Mouse (Mus musculus): ENCODE data around the gene 2310034G01Rik.
A peak's percentile ranks its signal among the peaks of the same experiment; 100 is the strongest.

2310034G01Rik gene

GRCm38 (mm10) chr19:46350168-46350932 is at the start of gene 2310034G01Rik:
Gene 2310034G01Rik, minus strand, starts transcription at chr19:46350302.
- no peak for DNase-seq (ENCODE audit: low read depth, low spot score)

- no peak for DNase-seq (ENCODE audit: low read depth, low spot score)
Measured at GRCm38 (mm10) chr19:46399886-46400285, 49.8 kb upstream of the 2310034G01Rik start.

GRCm38 (mm10) chr19:46399372-46399771 is 49.3 kb upstream of the 2310034G01Rik start:
- DNase-seq (ENCODE audit: low read depth, low spot score) = no peak

GRCm38 (mm10) chr19:46398401-46398800 is 48.3 kb upstream of the 2310034G01Rik start:
- DNase-seq (ENCODE audit: low read depth, low spot score) = no peak

- DNase-seq (ENCODE audit: low read depth, low spot score) = no peak
Measured at GRCm38 (mm10) chr19:46397436-46398001, 47.4 kb upstream of the 2310034G01Rik start.

GRCm38 (mm10) chr19:46396686-46397435 is 46.8 kb upstream of the 2310034G01Rik start, which contains the start of gene Sufu:
Gene Sufu, plus strand, starts transcription at chr19:46396896.
- DNase-seq (ENCODE audit: low read depth, low spot score) = peak; percentile 98

- no peak for DNase-seq (ENCODE audit: low read depth, low spot score)
Measured at GRCm38 (mm10) chr19:46396109-46396508, 46.0 kb upstream of the 2310034G01Rik start.

- DNase-seq (ENCODE audit: low read depth, low spot score) = peak; percentile 97
Measured at GRCm38 (mm10) chr19:46395109-46396009, 45.3 kb upstream of the 2310034G01Rik start, which contains the start of gene Actr1a. Gene Actr1a, minus strand, starts transcription at chr19:46395748.

GRCm38 (mm10) chr19:46394712-46395108 is 44.6 kb upstream of the 2310034G01Rik start:
- DNase-seq (ENCODE audit: low read depth, low spot score) = no peak

- no peak for DNase-seq (ENCODE audit: low read depth, low spot score)
Measured at GRCm38 (mm10) chr19:46392018-46392417, 41.9 kb upstream of the 2310034G01Rik start.

- no peak for DNase-seq (ENCODE audit: low read depth, low spot score)
Measured at GRCm38 (mm10) chr19:46389872-46390271, 39.8 kb upstream of the 2310034G01Rik start.

GRCm38 (mm10) chr19:46382275-46382674 is 32.2 kb upstream of the 2310034G01Rik start:
- DNase-seq (ENCODE audit: low read depth, low spot score) = no peak

GRCm38 (mm10) chr19:46375891-46376290 is 25.8 kb upstream of the 2310034G01Rik start:
- no peak for DNase-seq (ENCODE audit: low read depth, low spot score)

- DNase-seq (ENCODE audit: low read depth, low spot score) = no peak
Measured at GRCm38 (mm10) chr19:46375489-46375888, 25.4 kb upstream of the 2310034G01Rik start.

GRCm38 (mm10) chr19:46374477-46375088 is 24.5 kb upstream of the 2310034G01Rik start:
- no peak for DNase-seq (ENCODE audit: low read depth, low spot score)

GRCm38 (mm10) chr19:46369204-46369603 is 19.1 kb upstream of the 2310034G01Rik start:
- no peak for DNase-seq (ENCODE audit: low read depth, low spot score)

GRCm38 (mm10) chr19:46367798-46368590 is 17.9 kb upstream of the 2310034G01Rik start:
- no peak for DNase-seq (ENCODE audit: low read depth, low spot score)

- DNase-seq (ENCODE audit: low read depth, low spot score) = no peak
Measured at GRCm38 (mm10) chr19:46363294-46364009, 13.3 kb upstream of the 2310034G01Rik start.

- DNase-seq (ENCODE audit: low read depth, low spot score) = no peak
Measured at GRCm38 (mm10) chr19:46362104-46362503, 12.0 kb upstream of the 2310034G01Rik start.

Measured in embryo, embryonic 11.5 days (tissue).